Mouse (Mus musculus): ENCODE results near the gene Tnks1bp1. TPM values are rescaled to one million over a fixed set of nuclear protein-coding genes. Genes with fewer than 3 reads are reported as not detected.
A peak's percentile ranks its signal among the peaks of the same experiment; 100 is the strongest.

Gene Tnks1bp1
- total and polyA plus RNA-seq, 3 experiments, result 40.7 to 59.1 (median 56.9) TPM

GRCm38 (mm10) chr2:85098014-85098413 lies 50.2 kb downstream of the Tnks1bp1 start:
- no peak overlapping the region for H3K4me3 ChIP-seq
- 64% methylated on average over 2 of the region's 2 CpGs for WGBS
- H3K4me1 ChIP-seq (ENCODE audit: control insufficient read depth, insufficient read depth, low read length), result no peaks in the 10 kb centered on the region; the same call in 1 of the 2 replicates
- intact Hi-C loops (cut with DNase I), result loop anchor here (2.0 kb wide), 2 partner anchors 37 to 49 kb away; partner anchors contain the start of gene Tnks1bp1
- no peaks in the 10 kb centered on the region; the same call in 1 of the 2 replicates for H3K36me3 ChIP-seq (ENCODE audit: control insufficient read depth, insufficient read depth, low read length)
- H3K9ac ChIP-seq (ENCODE audit: low read depth, low read length), result no peak overlapping the region
- no peak for DNase-seq
- peak overlapping the region; percentile 90 for H3K27ac ChIP-seq
- TF ChIP-seq POLR2A (IDR thresholded peaks at IDR 0.05; ENCODE audit: insufficient read depth, low read depth, low read length), result no peak
- no peak for TF ChIP-seq EP300 (IDR thresholded peaks at IDR 0.05; ENCODE audit: insufficient read depth, low read depth, low read length)
- TF ChIP-seq CTCF (IDR thresholded peaks at IDR 0.05), result no peak
- no peaks in the 10 kb centered on the region for H3K79me2 ChIP-seq (replicated peaks; ENCODE audit: control insufficient read depth, insufficient read depth, low read length)
- no peaks in the 10 kb centered on the region for H3K27me3 ChIP-seq (ENCODE audit: control insufficient read depth, insufficient read depth, low read length)

- intact Hi-C loops (cut with DNase I), result loop anchor here (2.0 kb wide), 2 partner anchors 38 to 50 kb away; partner anchors contain the start of gene Tnks1bp1
- Histone ChIP-seq H3K4me3 (peak overlapping the region; percentile 26; the same call in 1 of the 2 replicates), H3K9ac (ENCODE audit: low read depth, low read length) (no peak overlapping the region)
Measured at GRCm38 (mm10) chr2:85098824-85099511, 51.1 kb downstream of the Tnks1bp1 start.

GRCm38 (mm10) chr2:85103201-85103600 lies 55.4 kb downstream of the Tnks1bp1 start:
- H3K4me3 ChIP-seq, result no peak overlapping the region
- H3K27ac ChIP-seq, result no peak overlapping the region
- no peak for TF ChIP-seq CTCF (IDR thresholded peaks at IDR 0.05)
- no peak for TF ChIP-seq EP300 (IDR thresholded peaks at IDR 0.05; ENCODE audit: insufficient read depth, low read depth, low read length)
- no peak for TF ChIP-seq POLR2A (IDR thresholded peaks at IDR 0.05; ENCODE audit: insufficient read depth, low read depth, low read length)
- H3K79me2 ChIP-seq (replicated peaks; ENCODE audit: control insufficient read depth, insufficient read depth, low read length), result no peaks in the 10 kb centered on the region
- WGBS, result 88% methylated on average over 8 of the region's 8 CpGs
- H3K9ac ChIP-seq (ENCODE audit: low read depth, low read length), result no peak overlapping the region
- peak in 1 of 2 experiments; percentile 0 for DNase-seq
- H3K4me1 ChIP-seq (ENCODE audit: control insufficient read depth, insufficient read depth, low read length), result peaks cover 3% of the 10 kb centered on the region
- intact Hi-C loops (cut with DNase I), result no loop called here
- no peaks in the 10 kb centered on the region for H3K27me3 ChIP-seq (ENCODE audit: control insufficient read depth, insufficient read depth, low read length)
- H3K36me3 ChIP-seq (ENCODE audit: control insufficient read depth, insufficient read depth, low read length), result no peaks in the 10 kb centered on the region; the same call in 1 of the 2 replicates

More at GRCm38 (mm10) chr2:85098824-85099511, 51.1 kb downstream of the Tnks1bp1 start:
- no peaks in the 10 kb centered on the region for H3K27me3 ChIP-seq (ENCODE audit: control insufficient read depth, insufficient read depth, low read length)
- H3K27ac ChIP-seq, result peak overlapping the region; percentile 90
- no peaks in the 10 kb centered on the region; the same call in 1 of the 2 replicates for H3K36me3 ChIP-seq (ENCODE audit: control insufficient read depth, insufficient read depth, low read length)
- DNase-seq, result peak; percentile 87 to 88
- 32% methylated on average over 7 of the region's 7 CpGs for WGBS
- TF ChIP-seq EP300 (IDR thresholded peaks at IDR 0.05; ENCODE audit: insufficient read depth, low read depth, low read length) (peak; percentile 12), POLR2A (IDR thresholded peaks at IDR 0.05; ENCODE audit: insufficient read depth, low read depth, low read length) (peak; percentile 36; the same call in 1 of the 2 replicates), CTCF (IDR thresholded peaks at IDR 0.05) (no peak)
- no peaks in the 10 kb centered on the region; the same call in 1 of the 2 replicates for H3K4me1 ChIP-seq (ENCODE audit: control insufficient read depth, insufficient read depth, low read length)
- H3K79me2 ChIP-seq (replicated peaks; ENCODE audit: control insufficient read depth, insufficient read depth, low read length), result no peaks in the 10 kb centered on the region

- H3K36me3 ChIP-seq (ENCODE audit: control insufficient read depth, insufficient read depth, low read length), result no peaks in the 10 kb centered on the region
- peaks cover 3% of the 10 kb centered on the region; the same call in 1 of the 2 replicates for H3K4me1 ChIP-seq (ENCODE audit: control insufficient read depth, insufficient read depth, low read length)
- no peak overlapping the region for H3K9ac ChIP-seq (ENCODE audit: low read depth, low read length)
- TF ChIP-seq CTCF (IDR thresholded peaks at IDR 0.05) (no peak), EP300 (IDR thresholded peaks at IDR 0.05; ENCODE audit: insufficient read depth, low read depth, low read length) (no peak), POLR2A (IDR thresholded peaks at IDR 0.05; ENCODE audit: insufficient read depth, low read depth, low read length) (no peak)
- H3K79me2 ChIP-seq (replicated peaks; ENCODE audit: control insufficient read depth, insufficient read depth, low read length), result no peaks in the 10 kb centered on the region
- 50% methylated on average over 11 of the region's 11 CpGs for WGBS
- no peak for DNase-seq
- intact Hi-C loops (cut with DNase I), result no loop called here
- no peaks in the 10 kb centered on the region for H3K27me3 ChIP-seq (ENCODE audit: control insufficient read depth, insufficient read depth, low read length)
- no peak overlapping the region for H3K27ac ChIP-seq
- H3K4me3 ChIP-seq, result no peak overlapping the region
Measured at GRCm38 (mm10) chr2:85105426-85106013, 57.7 kb downstream of the Tnks1bp1 start.

GRCm38 (mm10) chr2:85106068-85106790 lies 58.4 kb downstream of the Tnks1bp1 start:
- H3K27ac ChIP-seq, result no peak overlapping the region
- TF ChIP-seq EP300 (IDR thresholded peaks at IDR 0.05; ENCODE audit: insufficient read depth, low read depth, low read length) (no peak), CTCF (IDR thresholded peaks at IDR 0.05) (no peak), POLR2A (IDR thresholded peaks at IDR 0.05; ENCODE audit: insufficient read depth, low read depth, low read length) (no peak)
- H3K36me3 ChIP-seq (ENCODE audit: control insufficient read depth, insufficient read depth, low read length), result no peaks in the 10 kb centered on the region
- no peaks in the 10 kb centered on the region for H3K79me2 ChIP-seq (replicated peaks; ENCODE audit: control insufficient read depth, insufficient read depth, low read length)
- intact Hi-C loops (cut with DNase I), result no loop called here
- no peak overlapping the region for H3K9ac ChIP-seq (ENCODE audit: low read depth, low read length)
- H3K27me3 ChIP-seq (ENCODE audit: control insufficient read depth, insufficient read depth, low read length), result no peaks in the 10 kb centered on the region
- peaks cover 3% of the 10 kb centered on the region; the same call in 1 of the 2 replicates for H3K4me1 ChIP-seq (ENCODE audit: control insufficient read depth, insufficient read depth, low read length)
- DNase-seq, result no peak
- 41% methylated on average over 7 of the region's 7 CpGs for WGBS
- no peak overlapping the region for H3K4me3 ChIP-seq
